Mouse (Mus musculus) liver, postnatal 0 days (tissue): ENCODE data around the gene Qtrt2.

ENCODE experiments used
- CTCF ChIP-seq: sonication (generic); IDR thresholded peaks from 2 replicates; pipeline ENCODE4 v1.5.1; 2016; ENCODE audit warnings: antibody characterized with exemption, low read depth
- EP300 ChIP-seq: IDR thresholded peaks from 2 replicates; pipeline ENCODE4 v1.6.1; 2016; ENCODE audit warnings: antibody characterized with exemption, low read depth, mild to moderate bottlenecking

GRCm38 (mm10) chr16:43945869-43946268 is 19.3 kb upstream of the Qtrt2 start:
- TF ChIP-seq CTCF, result no peak
- TF ChIP-seq EP300, result no peak
